Mouse (Mus musculus): ENCODE results near the gene Trp53bp2. TPM values are rescaled to one million over a fixed set of nuclear protein-coding genes. Genes with fewer than 3 reads are reported as not detected.

The Trp53bp2 gene
- polyA plus RNA-seq, 1 experiment from 2014 or later: 29.0 TPM

GRCm38 (mm10) chr1:182383096-182383495 lies 25.9 kb upstream of the Trp53bp2 start:
- no peak overlapping the region for H3K27ac ChIP-seq (ENCODE audit: low read depth)
- no peak for TF ChIP-seq CTCF (IDR thresholded peaks at IDR 0.05; ENCODE audit: low read depth)
- no peak for DNase-seq
- no peak for ATAC-seq (ENCODE audit: insufficient read depth)
- H3K4me1 ChIP-seq (ENCODE audit: insufficient read depth): no peaks in the 10 kb centered on the region
- H3K4me3 ChIP-seq (ENCODE audit: low read depth, low read length): no peak overlapping the region
- WGBS: 62% methylated on average over 9 of the region's 9 CpGs
- H3K36me3 ChIP-seq (ENCODE audit: insufficient read depth): no peaks in the 10 kb centered on the region
- H3K4me2 ChIP-seq: no peak overlapping the region
- no peaks in the 10 kb centered on the region for H3K27me3 ChIP-seq (ENCODE audit: insufficient read depth, low read length)
- no peaks in the 10 kb centered on the region for H3K9me3 ChIP-seq (ENCODE audit: low read depth, low read length)
- no peak overlapping the region for H3K9ac ChIP-seq

GRCm38 (mm10) chr1:182386449-182386848 lies 22.5 kb upstream of the Trp53bp2 start:
- 78% methylated on average over 8 of the region's 8 CpGs for WGBS
- Histone ChIP-seq H3K36me3 (ENCODE audit: insufficient read depth) (no peaks in the 10 kb centered on the region), H3K27me3 (ENCODE audit: insufficient read depth, low read length) (no peaks in the 10 kb centered on the region), H3K4me1 (ENCODE audit: insufficient read depth) (no peaks in the 10 kb centered on the region), H3K4me3 (ENCODE audit: low read depth, low read length) (no peak overlapping the region), H3K9me3 (ENCODE audit: low read depth, low read length) (no peaks in the 10 kb centered on the region), H3K9ac (no peak overlapping the region), H3K27ac (ENCODE audit: low read depth) (no peak overlapping the region), H3K4me2 (no peak overlapping the region)
- no peak for DNase-seq
- no peak for ATAC-seq (ENCODE audit: insufficient read depth)
- no peak for TF ChIP-seq CTCF (IDR thresholded peaks at IDR 0.05; ENCODE audit: low read depth)

GRCm38 (mm10) chr1:182388729-182389128 lies 20.2 kb upstream of the Trp53bp2 start:
- Histone ChIP-seq H3K27me3 (ENCODE audit: insufficient read depth, low read length) (no peaks in the 10 kb centered on the region), H3K4me3 (ENCODE audit: low read depth, low read length) (no peak overlapping the region), H3K9me3 (ENCODE audit: low read depth, low read length) (no peaks in the 10 kb centered on the region), H3K4me2 (no peak overlapping the region), H3K27ac (ENCODE audit: low read depth) (0 out of 2 replicates have a peak overlapping the region, but pooled peaks have one; percentile 16), H3K4me1 (ENCODE audit: insufficient read depth) (no peaks in the 10 kb centered on the region), H3K9ac (no peak overlapping the region), H3K36me3 (ENCODE audit: insufficient read depth) (no peaks in the 10 kb centered on the region)
- ATAC-seq (ENCODE audit: insufficient read depth) (peak; percentile 82), DNase-seq (peak; percentile 69)
- no peak for TF ChIP-seq CTCF (IDR thresholded peaks at IDR 0.05; ENCODE audit: low read depth)
- WGBS: 25% methylated on average over 4 of the region's 4 CpGs

- DNase-seq: peak; percentile 77
- TF ChIP-seq CTCF (IDR thresholded peaks at IDR 0.05; ENCODE audit: low read depth): no peak
- H3K9me3 ChIP-seq (ENCODE audit: low read depth, low read length): no peaks in the 10 kb centered on the region
- H3K27ac ChIP-seq (ENCODE audit: low read depth): peak overlapping the region; percentile 92
- H3K4me3 ChIP-seq (ENCODE audit: low read depth, low read length): no peak overlapping the region
- WGBS: 52% methylated on average over 8 of the region's 8 CpGs
- H3K27me3 ChIP-seq (ENCODE audit: insufficient read depth, low read length): no peaks in the 10 kb centered on the region
- H3K4me2 ChIP-seq: no peak overlapping the region
- ATAC-seq (ENCODE audit: insufficient read depth): peak; percentile 36; the same call in 1 of the 2 replicates
- no peaks in the 10 kb centered on the region for H3K36me3 ChIP-seq (ENCODE audit: insufficient read depth)
- no peak overlapping the region for H3K9ac ChIP-seq
- H3K4me1 ChIP-seq (ENCODE audit: insufficient read depth): peaks cover 18% of the 10 kb centered on the region
Observed at GRCm38 (mm10) chr1:182398171-182398570, 10.8 kb upstream of the Trp53bp2 start.

GRCm38 (mm10) chr1:182398780-182399179 lies 10.2 kb upstream of the Trp53bp2 start:
- no peaks in the 10 kb centered on the region for H3K36me3 ChIP-seq (ENCODE audit: insufficient read depth)
- H3K27me3 ChIP-seq (ENCODE audit: insufficient read depth, low read length): no peaks in the 10 kb centered on the region
- peaks cover 18% of the 10 kb centered on the region for H3K4me1 ChIP-seq (ENCODE audit: insufficient read depth)
- DNase-seq (peak; percentile 86), ATAC-seq (ENCODE audit: insufficient read depth) (peak; percentile 93)
- H3K9me3 ChIP-seq (ENCODE audit: low read depth, low read length): no peaks in the 10 kb centered on the region
- no peak overlapping the region for H3K4me3 ChIP-seq (ENCODE audit: low read depth, low read length)
- H3K27ac ChIP-seq (ENCODE audit: low read depth): peak overlapping the region; percentile 92
- H3K9ac ChIP-seq: no peak overlapping the region
- no peak for TF ChIP-seq CTCF (IDR thresholded peaks at IDR 0.05; ENCODE audit: low read depth)
- H3K4me2 ChIP-seq: no peak overlapping the region
- WGBS: 12% methylated on average over 3 of the region's 3 CpGs

GRCm38 (mm10) chr1:182399205-182399604 lies 9.8 kb upstream of the Trp53bp2 start:
- no peak overlapping the region for H3K4me3 ChIP-seq (ENCODE audit: low read depth, low read length)
- no peaks in the 10 kb centered on the region for H3K27me3 ChIP-seq (ENCODE audit: insufficient read depth, low read length)
- H3K36me3 ChIP-seq (ENCODE audit: insufficient read depth): no peaks in the 10 kb centered on the region
- peaks cover 18% of the 10 kb centered on the region for H3K4me1 ChIP-seq (ENCODE audit: insufficient read depth)
- H3K27ac ChIP-seq (ENCODE audit: low read depth): peak overlapping the region; percentile 92
- H3K4me2 ChIP-seq: 0 out of 2 replicates have a peak overlapping the region, but pooled peaks have one; percentile 13
- no peak for TF ChIP-seq CTCF (IDR thresholded peaks at IDR 0.05; ENCODE audit: low read depth)
- WGBS: 24% methylated on average over 2 of the region's 2 CpGs
- no peaks in the 10 kb centered on the region for H3K9me3 ChIP-seq (ENCODE audit: low read depth, low read length)
- peak; percentile 92 for ATAC-seq (ENCODE audit: insufficient read depth)
- peak; percentile 76 for DNase-seq
- H3K9ac ChIP-seq: no peak overlapping the region

GRCm38 (mm10) chr1:182399908-182400307 lies 9.1 kb upstream of the Trp53bp2 start:
- Histone ChIP-seq H3K27me3 (ENCODE audit: insufficient read depth, low read length) (no peaks in the 10 kb centered on the region), H3K9ac (no peak overlapping the region), H3K4me2 (no peak overlapping the region), H3K36me3 (ENCODE audit: insufficient read depth) (no peaks in the 10 kb centered on the region), H3K4me1 (ENCODE audit: insufficient read depth) (peaks cover 18% of the 10 kb centered on the region), H3K9me3 (ENCODE audit: low read depth, low read length) (no peaks in the 10 kb centered on the region), H3K27ac (ENCODE audit: low read depth) (peak overlapping the region; percentile 92), H3K4me3 (ENCODE audit: low read depth, low read length) (no peak overlapping the region)
- 65% methylated on average over 3 of the region's 3 CpGs for WGBS
- DNase-seq: no peak
- no peak for TF ChIP-seq CTCF (IDR thresholded peaks at IDR 0.05; ENCODE audit: low read depth)
- no peak for ATAC-seq (ENCODE audit: insufficient read depth)

GRCm38 (mm10) chr1:182403076-182403475 lies 5.9 kb upstream of the Trp53bp2 start:
- WGBS: 31% methylated on average over 13 of the region's 13 CpGs
- Histone ChIP-seq H3K36me3 (ENCODE audit: insufficient read depth) (no peaks in the 10 kb centered on the region), H3K27me3 (ENCODE audit: insufficient read depth, low read length) (no peaks in the 10 kb centered on the region), H3K4me1 (ENCODE audit: insufficient read depth) (peaks cover 15% of the 10 kb centered on the region), H3K9me3 (ENCODE audit: low read depth, low read length) (no peaks in the 10 kb centered on the region), H3K27ac (ENCODE audit: low read depth) (no peak overlapping the region), H3K4me3 (ENCODE audit: low read depth, low read length) (no peak overlapping the region), H3K4me2 (peak overlapping the region; percentile 18; the same call in 1 of the 2 replicates), H3K9ac (no peak overlapping the region)
- no peak for TF ChIP-seq CTCF (IDR thresholded peaks at IDR 0.05; ENCODE audit: low read depth)
- no peak for DNase-seq
- no peak for ATAC-seq (ENCODE audit: insufficient read depth)
